Mouse (Mus musculus): ENCODE measurements around the gene Cptp. TPM values are rescaled to one million over a fixed set of nuclear protein-coding genes. Genes with fewer than 3 reads are reported as not detected.

The Cptp gene
- polyA plus RNA-seq, 2 experiments, result 5.6 to 7.6 TPM

DNA sequence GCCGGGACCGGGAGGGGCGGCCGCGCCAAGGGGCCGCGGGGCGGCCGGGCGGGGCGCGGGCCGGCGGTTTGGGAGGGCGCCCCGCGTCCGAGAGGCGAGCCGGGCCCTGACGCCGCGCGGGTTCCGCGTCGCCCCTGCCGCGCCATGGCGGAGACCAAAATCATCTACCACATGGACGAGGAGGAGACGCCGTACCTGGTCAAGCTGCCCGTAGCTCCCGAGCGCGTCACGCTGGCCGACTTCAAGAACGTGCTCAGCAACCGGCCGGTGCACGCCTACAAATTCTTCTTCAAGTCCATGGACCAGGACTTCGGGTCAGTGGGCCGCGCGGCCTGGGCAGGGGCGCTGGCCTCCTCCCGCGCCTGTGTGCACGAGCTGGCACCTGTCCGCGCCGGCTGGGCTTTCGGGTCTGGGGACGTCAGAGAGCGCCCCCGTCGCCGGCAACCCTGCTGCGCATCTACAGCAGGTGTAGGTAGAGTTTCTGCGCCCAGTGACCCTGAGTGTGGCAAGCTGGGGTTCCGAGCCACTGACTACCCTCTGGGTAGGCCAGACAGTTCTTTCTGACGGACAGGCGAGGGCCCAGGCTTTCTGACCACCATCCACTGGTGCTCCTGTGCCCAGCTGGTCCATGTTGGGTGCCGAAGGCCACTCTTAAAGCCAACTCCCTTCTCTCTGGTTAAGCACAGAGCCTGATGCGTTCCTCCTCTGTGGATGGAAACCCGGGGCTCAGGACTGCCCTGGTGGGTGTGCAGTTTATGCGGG lies 21.5 kb downstream of the Cptp start:
- Histone ChIP-seq H3K4me2 (ENCODE audit: low read depth) (peak overlapping the region; percentile 99), H3K9me3 (ENCODE audit: control insufficient read depth, low read length) (no peaks in the 10 kb centered on the region), H3K27ac (no peak overlapping the region), H3K36me3 (replicated peaks; ENCODE audit: control insufficient read depth, insufficient read depth, low read depth) (no peaks in the 10 kb centered on the region), H3K4me1 (replicated peaks; ENCODE audit: control insufficient read depth in 2 of 2, insufficient read depth in 2 of 2, low read length in 1 of 2) (peaks cover 11 to 12% of the 10 kb centered on the region in 2 experiments; a peak in 3 of 4 replicates), H3K27me3 (ENCODE audit: control insufficient read depth, insufficient read depth, low read length) (peaks cover 1% of the 10 kb centered on the region), H3K9ac (replicated peaks) (peak overlapping the region; percentile 75), H3K4me3 (ENCODE audit: insufficient read depth in 1 of 2, low read depth in 2 of 2, low read length in 2 of 2) (peak overlapping the region; percentile 62 to 94)
- TF ChIP-seq EP300 (IDR thresholded peaks at IDR 0.05; ENCODE audit: low read depth) (no peak), CTCF (IDR thresholded peaks at IDR 0.05; ENCODE audit: low read depth) (no peak; the same call in 1 of the 2 replicates)
- 1% methylated on average over 57 of the region's 69 CpGs for WGBS (ENCODE audit: insufficient replicate concordance)
- DNase-seq (ENCODE audit: low read depth in 3 of 3, low spot score in 3 of 3), result no peak
- ATAC-seq (ENCODE audit: insufficient read depth), result peak; percentile 71

DNA sequence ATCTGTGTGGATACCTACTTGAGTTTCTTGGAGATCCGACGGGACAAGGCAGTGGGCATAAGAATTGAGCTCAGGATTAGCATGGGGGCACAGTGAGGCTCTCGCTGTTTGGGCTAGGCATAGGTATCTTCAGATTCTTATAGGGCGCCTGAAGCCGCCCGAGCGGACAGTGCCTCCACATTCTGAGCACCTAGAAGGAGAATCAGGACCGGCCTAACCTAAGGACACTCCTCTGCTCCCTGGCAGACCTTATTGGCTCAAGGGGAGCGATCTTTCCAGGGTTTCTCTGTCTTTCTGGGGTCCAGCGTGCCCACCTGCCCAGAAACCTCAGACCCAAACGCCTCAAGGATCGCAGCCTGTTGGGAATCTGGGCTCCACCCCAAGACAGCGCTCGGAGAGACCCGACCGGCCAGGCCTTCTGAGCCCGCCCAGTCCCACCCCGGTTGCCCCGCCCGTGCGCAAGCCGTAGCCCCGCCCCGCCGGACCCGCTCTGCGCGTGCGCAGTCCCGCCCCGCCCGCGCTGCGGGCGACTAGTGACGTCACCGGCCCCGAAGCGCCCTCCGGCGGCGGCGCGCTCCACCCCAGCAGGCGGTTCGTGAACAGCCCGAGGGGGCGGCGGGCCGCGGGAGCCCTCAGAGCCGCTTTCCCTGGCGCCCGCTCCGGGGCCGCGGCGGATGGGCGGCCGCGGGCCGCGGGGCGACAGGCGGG lies 22.2 kb downstream of the Cptp start, which contains the start of gene Dvl1:
Dvl1 (plus strand) TSS at position 532 of the 708 bp plus-strand sequence.
- ATAC-seq (ENCODE audit: insufficient read depth) (peak; percentile 92), DNase-seq (ENCODE audit: low read depth in 3 of 3, low spot score in 3 of 3) (peak; percentile 66 to 75 (median 72))
- 5% methylated on average over 60 of the region's 65 CpGs for WGBS (ENCODE audit: insufficient replicate concordance)
- Histone ChIP-seq H3K9ac (replicated peaks) (peak within 1 kb of the TSS; percentile 75), H3K4me2 (ENCODE audit: low read depth) (peak within 1 kb of the TSS; percentile 99), H3K36me3 (replicated peaks; ENCODE audit: control insufficient read depth, insufficient read depth, low read depth) (no peaks in the 10 kb centered on the region), H3K4me1 (replicated peaks; ENCODE audit: control insufficient read depth in 2 of 2, insufficient read depth in 2 of 2, low read length in 1 of 2) (peaks cover 11 to 12% of the 10 kb centered on the region in 2 experiments; a peak in 3 of 4 replicates), H3K4me3 (ENCODE audit: insufficient read depth in 1 of 2, low read depth in 2 of 2, low read length in 2 of 2) (peak within 1 kb of the TSS; percentile 67 to 94), H3K27ac (no peak within 1 kb of the TSS), H3K9me3 (ENCODE audit: control insufficient read depth, low read length) (no peaks in the 10 kb centered on the region), H3K27me3 (ENCODE audit: control insufficient read depth, insufficient read depth, low read length) (peaks cover 6% of the 10 kb centered on the region)
- peak; percentile 45 for TF ChIP-seq CTCF (IDR thresholded peaks at IDR 0.05; ENCODE audit: low read depth)
- TF ChIP-seq EP300 (IDR thresholded peaks at IDR 0.05; ENCODE audit: low read depth), result no peak

DNA sequence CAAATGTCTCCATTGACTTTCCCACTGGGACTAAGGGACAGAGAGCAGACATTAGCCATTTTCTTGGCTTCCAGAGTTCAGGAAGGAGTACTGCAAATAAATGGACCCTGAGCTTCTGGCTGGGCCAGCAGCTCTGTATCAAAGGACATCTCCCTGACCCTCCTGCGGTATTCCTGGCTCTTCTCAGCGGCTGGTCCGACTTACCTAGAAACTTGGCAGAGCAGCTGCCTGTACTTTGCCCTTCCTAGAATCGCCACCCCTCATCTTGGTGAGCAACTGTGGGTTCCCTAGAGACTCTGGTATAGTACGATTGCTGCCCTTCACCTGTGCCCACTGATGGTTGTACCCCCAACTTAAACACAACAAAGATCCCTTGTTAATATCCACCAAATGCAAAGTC lies 26.0 kb downstream of the Cptp start:
- Histone ChIP-seq H3K4me2 (ENCODE audit: low read depth) (no peak overlapping the region), H3K27ac (no peak overlapping the region), H3K9me3 (ENCODE audit: control insufficient read depth, low read length) (no peaks in the 10 kb centered on the region), H3K4me1 (replicated peaks; ENCODE audit: control insufficient read depth in 2 of 2, insufficient read depth in 2 of 2, low read length in 1 of 2) (peaks cover 6 to 11% of the 10 kb centered on the region in 2 experiments), H3K9ac (replicated peaks) (no peak overlapping the region), H3K36me3 (replicated peaks; ENCODE audit: control insufficient read depth, insufficient read depth, low read depth) (no peaks in the 10 kb centered on the region), H3K4me3 (ENCODE audit: insufficient read depth in 1 of 2, low read depth in 2 of 2, low read length in 2 of 2) (no peak overlapping the region), H3K27me3 (ENCODE audit: control insufficient read depth, insufficient read depth, low read length) (peaks cover 6% of the 10 kb centered on the region)
- WGBS (ENCODE audit: insufficient replicate concordance), result 75% methylated on average over 5 of the region's 5 CpGs
- TF ChIP-seq CTCF (IDR thresholded peaks at IDR 0.05; ENCODE audit: low read depth) (no peak), EP300 (IDR thresholded peaks at IDR 0.05; ENCODE audit: low read depth) (no peak)
- DNase-seq (ENCODE audit: low read depth in 3 of 3, low spot score in 3 of 3) (no peak), ATAC-seq (ENCODE audit: insufficient read depth) (no peak)

DNA sequence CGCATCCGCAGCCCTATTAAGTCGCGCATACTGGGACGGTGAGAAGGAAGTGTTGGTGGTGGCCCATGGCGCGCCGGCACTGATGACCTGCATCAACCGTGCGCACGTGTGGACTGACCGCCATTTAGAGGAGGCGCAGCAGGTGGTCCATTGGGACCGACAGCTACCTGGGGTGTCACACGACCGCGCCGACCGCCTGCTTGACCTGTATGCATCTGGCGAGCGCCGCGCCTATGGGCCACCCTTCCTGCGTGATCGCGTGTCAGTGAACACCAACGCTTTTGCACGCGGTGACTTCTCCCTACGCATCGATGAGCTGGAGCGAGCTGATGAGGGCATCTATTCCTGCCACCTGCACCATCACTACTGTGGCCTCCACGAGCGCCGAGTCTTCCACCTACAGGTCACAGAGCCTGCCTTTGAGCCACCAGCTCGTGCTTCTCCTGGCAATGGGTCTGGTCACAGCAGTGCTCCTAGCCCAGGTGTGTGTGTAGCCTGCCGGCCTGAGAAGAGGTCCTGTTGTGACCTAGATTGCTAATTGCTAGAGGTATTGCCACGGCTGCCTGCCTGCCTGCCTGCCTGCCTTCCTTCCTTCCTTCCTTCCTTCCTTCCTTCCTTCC lies 27.5 kb downstream of the Cptp start:
- Histone ChIP-seq H3K27me3 (ENCODE audit: control insufficient read depth, insufficient read depth, low read length) (peaks cover 6% of the 10 kb centered on the region), H3K4me3 (ENCODE audit: insufficient read depth in 1 of 2, low read depth in 2 of 2, low read length in 2 of 2) (no peak overlapping the region), H3K4me2 (ENCODE audit: low read depth) (peak overlapping the region; percentile 84), H3K9ac (replicated peaks) (no peak overlapping the region), H3K9me3 (ENCODE audit: control insufficient read depth, low read length) (no peaks in the 10 kb centered on the region), H3K27ac (no peak overlapping the region), H3K36me3 (replicated peaks; ENCODE audit: control insufficient read depth, insufficient read depth, low read depth) (no peaks in the 10 kb centered on the region), H3K4me1 (replicated peaks; ENCODE audit: control insufficient read depth in 2 of 2, insufficient read depth in 2 of 2, low read length in 1 of 2) (peaks cover 6 to 12% of the 10 kb centered on the region in 2 experiments; a peak in 3 of 4 replicates)
- ATAC-seq (ENCODE audit: insufficient read depth), result no peak
- DNase-seq (ENCODE audit: low read depth in 3 of 3, low spot score in 3 of 3), result no peak
- 46% methylated on average over 38 of the region's 38 CpGs for WGBS (ENCODE audit: insufficient replicate concordance)
- TF ChIP-seq EP300 (IDR thresholded peaks at IDR 0.05; ENCODE audit: low read depth) (no peak), CTCF (IDR thresholded peaks at IDR 0.05; ENCODE audit: low read depth) (no peak)
